Mouse (Mus musculus): ENCODE results near the gene Asic2. TPM values are rescaled to one million over a fixed set of nuclear protein-coding genes. Genes with fewer than 3 reads are reported as not detected.
A peak's percentile ranks its signal among the peaks of the same experiment; 100 is the strongest.

Asic2 gene
- polyA plus RNA-seq, 1 experiment from 2014 or later: 0.28 TPM

GRCm38 (mm10) chr11:81611948-81612797, 356.1 kb downstream of the Asic2 start:
- H3K27ac ChIP-seq (ENCODE audit: low read depth): no peak overlapping the region
- H3K4me3 ChIP-seq (ENCODE audit: low read depth, low read length): peak overlapping the region; percentile 23
- peaks cover 6% of the 10 kb centered on the region; the same call in 1 of the 2 replicates for H3K4me1 ChIP-seq (ENCODE audit: insufficient read depth)
- H3K4me2 ChIP-seq: peak overlapping the region; percentile 54
- no peaks in the 10 kb centered on the region for H3K36me3 ChIP-seq (ENCODE audit: insufficient read depth)
- H3K27me3 ChIP-seq (ENCODE audit: insufficient read depth, low read length): 0 out of 2 replicates have a peak, but pooled peaks cover 4% of the 10 kb centered on the region
- no peak overlapping the region for H3K9ac ChIP-seq
- ATAC-seq (ENCODE audit: insufficient read depth): peak; percentile 59; the same call in 1 of the 2 replicates
- H3K9me3 ChIP-seq (ENCODE audit: low read depth, low read length): no peaks in the 10 kb centered on the region
- peak; percentile 41 for DNase-seq
- WGBS: 10% methylated on average over 20 of the region's 20 CpGs
- TF ChIP-seq CTCF (IDR thresholded peaks at IDR 0.05; ENCODE audit: low read depth): no peak

- Histone ChIP-seq H3K4me3 (ENCODE audit: low read depth, low read length) (no peak overlapping the region), H3K4me2 (no peak overlapping the region), H3K27ac (ENCODE audit: low read depth) (no peak overlapping the region), H3K36me3 (ENCODE audit: insufficient read depth) (no peaks in the 10 kb centered on the region), H3K9ac (no peak overlapping the region), H3K4me1 (ENCODE audit: insufficient read depth) (peaks cover 6% of the 10 kb centered on the region; the same call in 1 of the 2 replicates), H3K9me3 (ENCODE audit: low read depth, low read length) (no peaks in the 10 kb centered on the region), H3K27me3 (ENCODE audit: insufficient read depth, low read length) (0 out of 2 replicates have a peak, but pooled peaks cover 4% of the 10 kb centered on the region)
- ATAC-seq (ENCODE audit: insufficient read depth) (no peak), DNase-seq (no peak)
- TF ChIP-seq CTCF (IDR thresholded peaks at IDR 0.05; ENCODE audit: low read depth): no peak
- WGBS: 52% methylated on average over 5 of the region's 5 CpGs
Observed at GRCm38 (mm10) chr11:81610506-81610905, 357.8 kb downstream of the Asic2 start.

- DNase-seq (no peak), ATAC-seq (ENCODE audit: insufficient read depth) (no peak)
- Histone ChIP-seq H3K36me3 (ENCODE audit: insufficient read depth) (no peaks in the 10 kb centered on the region), H3K27ac (ENCODE audit: low read depth) (no peak overlapping the region), H3K4me2 (no peak overlapping the region), H3K4me3 (ENCODE audit: low read depth, low read length) (no peak overlapping the region), H3K27me3 (ENCODE audit: insufficient read depth, low read length) (no peaks in the 10 kb centered on the region), H3K9ac (no peak overlapping the region), H3K4me1 (ENCODE audit: insufficient read depth) (no peaks in the 10 kb centered on the region), H3K9me3 (ENCODE audit: low read depth, low read length) (no peaks in the 10 kb centered on the region)
- no peak for TF ChIP-seq CTCF (IDR thresholded peaks at IDR 0.05; ENCODE audit: low read depth)
- WGBS: 42% methylated on average over 4 of the region's 4 CpGs
Observed at GRCm38 (mm10) chr11:81602971-81603370, 365.3 kb downstream of the Asic2 start.

- no peak for TF ChIP-seq CTCF (IDR thresholded peaks at IDR 0.05; ENCODE audit: low read depth)
- DNase-seq: no peak
- ATAC-seq (ENCODE audit: insufficient read depth): no peak
Observed at GRCm38 (mm10) chr11:81601736-81602135, 366.5 kb downstream of the Asic2 start.

GRCm38 (mm10) chr11:81597601-81598000, 370.7 kb downstream of the Asic2 start:
- no peak overlapping the region for H3K9ac ChIP-seq
- no peak for TF ChIP-seq CTCF (IDR thresholded peaks at IDR 0.05; ENCODE audit: low read depth)
- no peak overlapping the region; the same call in 1 of the 2 replicates for H3K27ac ChIP-seq (ENCODE audit: low read depth)
- H3K4me2 ChIP-seq: no peak overlapping the region
- no peaks in the 10 kb centered on the region for H3K4me1 ChIP-seq (ENCODE audit: insufficient read depth)
- WGBS: 71% methylated on average over 5 of the region's 5 CpGs
- H3K9me3 ChIP-seq (ENCODE audit: low read depth, low read length): no peaks in the 10 kb centered on the region
- no peaks in the 10 kb centered on the region for H3K27me3 ChIP-seq (ENCODE audit: insufficient read depth, low read length)
- no peak overlapping the region for H3K4me3 ChIP-seq (ENCODE audit: low read depth, low read length)
- DNase-seq (no peak), ATAC-seq (ENCODE audit: insufficient read depth) (no peak)
- no peaks in the 10 kb centered on the region for H3K36me3 ChIP-seq (ENCODE audit: insufficient read depth)

More at GRCm38 (mm10) chr11:81601736-81602135, 366.5 kb downstream of the Asic2 start:
- Histone ChIP-seq H3K4me1 (ENCODE audit: insufficient read depth) (no peaks in the 10 kb centered on the region), H3K9me3 (ENCODE audit: low read depth, low read length) (no peaks in the 10 kb centered on the region), H3K4me2 (no peak overlapping the region), H3K27me3 (ENCODE audit: insufficient read depth, low read length) (no peaks in the 10 kb centered on the region), H3K36me3 (ENCODE audit: insufficient read depth) (no peaks in the 10 kb centered on the region), H3K4me3 (ENCODE audit: low read depth, low read length) (no peak overlapping the region), H3K27ac (ENCODE audit: low read depth) (no peak overlapping the region), H3K9ac (no peak overlapping the region)
- 82% methylated on average over 5 of the region's 5 CpGs for WGBS

- no peaks in the 10 kb centered on the region for H3K9me3 ChIP-seq (ENCODE audit: low read depth, low read length)
- no peak overlapping the region for H3K9ac ChIP-seq
- H3K4me1 ChIP-seq (ENCODE audit: insufficient read depth): no peaks in the 10 kb centered on the region
- no peaks in the 10 kb centered on the region for H3K36me3 ChIP-seq (ENCODE audit: insufficient read depth)
- 43% methylated on average over 2 of the region's 2 CpGs for WGBS
- DNase-seq (peak; percentile 84), ATAC-seq (ENCODE audit: insufficient read depth) (no peak; the same call in 1 of the 2 replicates)
- H3K27me3 ChIP-seq (ENCODE audit: insufficient read depth, low read length): no peaks in the 10 kb centered on the region
- no peak for TF ChIP-seq CTCF (IDR thresholded peaks at IDR 0.05; ENCODE audit: low read depth)
- H3K27ac ChIP-seq (ENCODE audit: low read depth): no peak overlapping the region
- H3K4me2 ChIP-seq: no peak overlapping the region
- no peak overlapping the region for H3K4me3 ChIP-seq (ENCODE audit: low read depth, low read length)
Observed at GRCm38 (mm10) chr11:81595235-81595634, 373.0 kb downstream of the Asic2 start.

- Histone ChIP-seq H3K4me3 (ENCODE audit: low read depth, low read length) (no peak overlapping the region), H3K9me3 (ENCODE audit: low read depth, low read length) (no peaks in the 10 kb centered on the region), H3K9ac (no peak overlapping the region), H3K27me3 (ENCODE audit: insufficient read depth, low read length) (no peaks in the 10 kb centered on the region), H3K4me1 (ENCODE audit: insufficient read depth) (no peaks in the 10 kb centered on the region), H3K27ac (ENCODE audit: low read depth) (no peak overlapping the region), H3K36me3 (ENCODE audit: insufficient read depth) (no peaks in the 10 kb centered on the region), H3K4me2 (no peak overlapping the region)
- ATAC-seq (ENCODE audit: insufficient read depth) (no peak), DNase-seq (no peak)
- 61% methylated on average over 5 of the region's 5 CpGs for WGBS
- no peak for TF ChIP-seq CTCF (IDR thresholded peaks at IDR 0.05; ENCODE audit: low read depth)
Observed at GRCm38 (mm10) chr11:81592776-81593175, 375.5 kb downstream of the Asic2 start.
